Mouse (Mus musculus): ENCODE measurements around the gene Zscan2.

Zscan2 gene

DNA sequence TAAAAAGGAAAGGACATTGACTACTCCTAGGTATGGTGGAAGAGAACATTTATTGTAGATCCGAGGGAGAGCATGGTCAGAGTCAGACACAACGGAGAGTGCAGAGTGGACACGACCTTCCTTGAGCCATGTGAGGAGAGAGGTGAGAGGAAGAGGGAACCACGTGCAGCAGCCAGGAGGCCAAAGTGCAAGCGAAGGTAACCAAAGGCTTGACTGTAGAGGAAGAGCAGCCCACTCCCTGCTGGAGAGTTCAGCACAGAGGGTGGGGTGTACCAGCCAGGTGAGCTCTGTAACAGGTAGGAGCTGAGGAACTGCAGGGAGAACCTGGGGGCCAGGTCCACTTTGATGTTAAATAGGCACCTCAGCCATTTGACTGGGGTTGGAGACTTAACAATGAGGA lies 18.6 kb upstream of the Zscan2 start:
- in situ Hi-C loops (cut with MboI; ENCODE audit: unreplicated experiment in 2 of 2): loop anchor here in 1 of 2 experiments (10.0 kb wide), 1 partner anchor 47 kb away; no protein-coding TSS in a partner anchor

DNA sequence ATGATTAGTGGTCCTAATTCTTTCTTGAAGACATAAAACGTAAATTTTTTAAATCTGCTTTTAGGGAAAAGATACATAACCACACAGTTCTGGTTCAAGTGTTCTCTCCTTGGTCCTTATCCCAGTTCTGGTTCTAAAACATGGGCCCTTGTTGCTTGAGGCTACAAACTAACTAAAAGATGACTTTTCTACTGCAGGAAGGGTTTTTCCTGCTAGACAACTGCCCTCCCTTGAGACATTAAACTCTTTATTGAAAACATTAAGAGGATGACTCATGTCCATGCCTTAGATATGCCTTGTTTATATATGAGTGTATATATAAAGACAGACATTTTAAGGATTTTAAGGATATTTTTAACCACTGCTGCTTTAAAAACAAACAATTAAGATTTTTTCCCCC lies 17.5 kb upstream of the Zscan2 start:
- in situ Hi-C loops (cut with MboI; ENCODE audit: unreplicated experiment in 2 of 2): loop anchor here in 1 of 2 experiments (10.0 kb wide), 1 partner anchor 48 kb away; no protein-coding TSS in a partner anchor

GRCm38 (mm10) chr7:80843910-80844640 lies 16.6 kb upstream of the Zscan2 start:
- in situ Hi-C loops (cut with MboI; ENCODE audit: unreplicated experiment in 2 of 2): loop anchor here in 1 of 2 experiments (10.0 kb wide), 1 partner anchor 49 kb away; no protein-coding TSS in a partner anchor

DNA sequence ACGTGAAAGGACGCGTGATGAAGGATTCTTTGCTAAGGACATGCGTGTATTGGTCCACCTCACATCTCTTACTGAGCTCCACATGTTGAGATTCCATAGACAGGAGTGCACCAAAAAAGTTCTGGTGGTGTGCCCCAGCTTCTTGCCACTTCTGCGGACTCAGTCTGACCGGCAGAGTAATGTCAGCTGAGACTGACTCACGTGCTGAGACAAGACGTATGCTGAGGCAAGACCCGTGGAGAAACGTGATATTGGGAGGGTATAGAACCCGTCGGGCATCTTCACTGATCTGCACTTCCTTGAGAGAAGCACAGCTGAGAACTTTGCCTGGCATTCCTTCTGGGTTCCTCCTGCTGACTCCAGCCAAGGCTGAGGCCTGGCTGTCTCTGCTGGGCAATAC lies 16.0 kb upstream of the Zscan2 start:
- in situ Hi-C loops (cut with MboI; ENCODE audit: unreplicated experiment in 2 of 2): loop anchor here in 1 of 2 experiments (10.0 kb wide), 1 partner anchor 50 kb away; no protein-coding TSS in a partner anchor

DNA sequence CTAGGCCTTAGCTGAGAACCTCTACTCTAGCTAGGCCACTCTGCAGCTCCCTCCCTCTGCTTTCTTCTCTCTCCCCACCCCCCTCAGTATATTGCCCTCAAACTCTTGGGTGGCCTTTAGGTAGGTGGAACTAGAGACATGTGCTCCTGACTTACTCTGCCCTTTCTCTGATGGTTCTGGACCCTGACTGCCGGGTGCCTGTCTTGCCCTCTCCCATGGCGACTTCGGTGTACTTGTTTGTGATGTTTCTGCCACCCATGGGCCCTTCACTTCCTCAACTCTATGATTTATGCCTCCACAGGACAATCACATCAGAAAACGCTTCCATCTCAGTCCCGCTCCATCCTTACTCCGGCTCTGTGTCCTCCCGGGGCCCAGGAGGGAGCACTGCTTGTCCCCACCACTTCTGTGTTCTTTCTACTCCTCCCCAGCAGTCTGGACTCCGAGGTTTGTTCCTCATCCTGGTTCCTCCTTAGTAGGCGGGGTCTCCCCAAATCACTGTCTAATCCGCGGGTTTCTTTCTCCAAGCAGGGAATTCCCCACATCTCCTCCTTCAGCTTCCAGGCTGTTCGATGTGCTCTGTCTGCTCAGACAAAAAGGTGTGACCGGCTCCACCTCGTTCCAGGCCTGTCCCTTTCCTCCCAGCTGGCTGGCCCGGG lies 15.0 kb upstream of the Zscan2 start:
- in situ Hi-C loops (cut with MboI; ENCODE audit: unreplicated experiment in 2 of 2): loop anchor here in 1 of 2 experiments (10.0 kb wide), 1 partner anchor 51 kb away; no protein-coding TSS in a partner anchor

GRCm38 (mm10) chr7:80846280-80846678 lies 14.4 kb upstream of the Zscan2 start:
- in situ Hi-C loops (cut with MboI; ENCODE audit: unreplicated experiment in 2 of 2): loop anchor here in 1 of 2 experiments (10.0 kb wide), 1 partner anchor 51 kb away; no protein-coding TSS in a partner anchor

GRCm38 (mm10) chr7:80846709-80847108 lies 14.0 kb upstream of the Zscan2 start:
- in situ Hi-C loops (cut with MboI; ENCODE audit: unreplicated experiment in 2 of 2): loop anchor here in 1 of 2 experiments (10.0 kb wide), 1 partner anchor 52 kb away; no protein-coding TSS in a partner anchor

GRCm38 (mm10) chr7:80849267-80849666 lies 11.5 kb upstream of the Zscan2 start:
- in situ Hi-C loops (cut with MboI; ENCODE audit: unreplicated experiment in 2 of 2): loop anchor here in 1 of 2 experiments (10.0 kb wide), 1 partner anchor 54 kb away; no protein-coding TSS in a partner anchor

- in situ Hi-C loops (cut with MboI; ENCODE audit: unreplicated experiment in 2 of 2): loop anchor here (5.0 to 25.0 kb wide), 11 partner anchors 55 to 1413 kb away; partner anchors contain the start of genes Fes (in 2 of the 2), Ap3s2 (in 1 of the 2) and Mesp1 (in 1 of the 2)
Observed at GRCm38 (mm10) chr7:80849710-80850109, 11.0 kb upstream of the Zscan2 start.

- in situ Hi-C loops (cut with MboI; ENCODE audit: unreplicated experiment in 2 of 2): loop anchor here (5.0 to 25.0 kb wide), 10 partner anchors 113 to 1412 kb away; partner anchors contain the start of genes Fes (in 2 of the 2), Ap3s2 (in 1 of the 2) and Mesp1 (in 1 of the 2)
Observed at GRCm38 (mm10) chr7:80850520-80850919, 10.2 kb upstream of the Zscan2 start.

DNA sequence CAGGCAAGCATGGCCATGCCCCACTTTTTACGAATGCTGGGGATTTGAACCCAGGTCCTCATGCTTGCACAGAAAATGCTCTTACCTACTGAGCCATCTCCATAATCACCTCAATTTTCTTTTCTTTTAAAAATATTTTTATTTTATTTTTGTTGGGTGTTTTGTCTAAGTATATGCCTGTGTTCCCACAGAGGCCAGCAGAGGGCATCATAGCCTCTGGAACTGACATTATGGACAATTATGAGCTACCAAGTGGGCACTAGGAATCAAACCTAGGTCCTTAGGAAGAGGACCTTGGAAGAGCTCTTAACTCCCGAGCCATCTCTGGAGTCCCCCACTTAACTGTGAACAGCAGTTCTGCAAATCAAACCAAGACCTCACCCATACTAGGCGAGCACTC lies 7.5 kb upstream of the Zscan2 start:
- in situ Hi-C loops (cut with MboI; ENCODE audit: unreplicated experiment in 2 of 2): loop anchor here (5.0 to 25.0 kb wide), 10 partner anchors 116 to 1409 kb away; partner anchors contain the start of genes Fes (in 2 of the 2), Ap3s2 (in 1 of the 2) and Mesp1 (in 1 of the 2)

GRCm38 (mm10) chr7:80855316-80855715 lies 5.4 kb upstream of the Zscan2 start:
- in situ Hi-C loops (cut with MboI; ENCODE audit: unreplicated experiment in 2 of 2): loop anchor here (5.0 to 25.0 kb wide), 5 partner anchors 469 to 1407 kb away; partner anchors contain the start of genes Ap3s2 (in 1 of the 2) and Mesp1 (in 1 of the 2)

DNA sequence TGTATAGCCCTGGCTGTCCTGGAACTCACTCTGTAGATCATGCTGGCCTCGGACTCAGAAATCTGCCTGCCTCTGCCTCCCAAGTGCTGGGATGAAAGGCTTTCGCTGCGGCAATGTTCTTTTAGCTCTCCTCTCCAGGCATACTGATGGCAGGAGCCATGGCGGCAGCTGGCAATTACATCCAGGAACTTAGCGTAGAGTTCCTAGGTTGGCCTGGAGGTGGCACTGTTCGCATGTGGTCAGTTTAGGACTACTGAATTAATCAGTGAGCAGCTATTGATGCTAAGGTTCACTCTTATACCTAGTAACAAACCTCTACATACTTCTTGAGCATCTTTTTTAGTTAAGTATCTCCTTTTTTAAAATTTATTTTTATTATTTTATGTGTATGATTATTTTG lies 3.5 kb upstream of the Zscan2 start:
- in situ Hi-C loops (cut with MboI; ENCODE audit: unreplicated experiment in 2 of 2): loop anchor here (5.0 to 25.0 kb wide), 5 partner anchors 468 to 1405 kb away; partner anchors contain the start of genes Ap3s2 (in 1 of the 2) and Mesp1 (in 1 of the 2)

DNA sequence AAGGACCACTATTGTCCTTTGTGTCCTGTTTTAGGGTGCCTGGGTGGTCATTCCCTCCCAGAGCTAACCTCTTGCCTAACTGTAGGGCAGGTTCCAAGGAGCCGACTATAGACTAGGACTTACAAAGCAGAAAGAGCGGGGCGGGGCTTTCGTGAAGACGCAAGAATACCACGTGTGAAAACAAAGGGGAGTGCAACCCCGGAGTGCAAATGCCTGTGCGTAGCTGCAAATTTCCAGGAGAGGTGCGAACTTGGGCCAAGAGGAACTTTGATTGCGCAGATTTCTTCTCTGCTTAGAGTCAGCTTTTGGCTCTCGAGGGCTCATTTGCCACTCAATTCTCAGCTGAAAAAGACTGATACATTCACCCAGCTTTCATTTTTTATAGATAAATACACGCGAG lies 493 bp upstream of the Zscan2 start:
- in situ Hi-C loops (cut with MboI; ENCODE audit: unreplicated experiment in 2 of 2): loop anchor here in 1 of 2 experiments (25.0 kb wide), 3 partner anchors 948 to 1402 kb away; partner anchors contain the start of genes Ap3s2 and Mesp1

- in situ Hi-C loops (cut with MboI; ENCODE audit: unreplicated experiment in 2 of 2): loop anchor here in 1 of 2 experiments (25.0 kb wide), 3 partner anchors 950 to 1400 kb away; partner anchors contain the start of genes Ap3s2 and Mesp1
Observed at GRCm38 (mm10) chr7:80862475-80862874, 1.8 kb downstream of the Zscan2 start.

GRCm38 (mm10) chr7:80863520-80863919 lies 2.8 kb downstream of the Zscan2 start:
- in situ Hi-C loops (cut with MboI; ENCODE audit: unreplicated experiment in 2 of 2): loop anchor here in 1 of 2 experiments (25.0 kb wide), 3 partner anchors 951 to 1399 kb away; partner anchors contain the start of genes Ap3s2 and Mesp1

DNA sequence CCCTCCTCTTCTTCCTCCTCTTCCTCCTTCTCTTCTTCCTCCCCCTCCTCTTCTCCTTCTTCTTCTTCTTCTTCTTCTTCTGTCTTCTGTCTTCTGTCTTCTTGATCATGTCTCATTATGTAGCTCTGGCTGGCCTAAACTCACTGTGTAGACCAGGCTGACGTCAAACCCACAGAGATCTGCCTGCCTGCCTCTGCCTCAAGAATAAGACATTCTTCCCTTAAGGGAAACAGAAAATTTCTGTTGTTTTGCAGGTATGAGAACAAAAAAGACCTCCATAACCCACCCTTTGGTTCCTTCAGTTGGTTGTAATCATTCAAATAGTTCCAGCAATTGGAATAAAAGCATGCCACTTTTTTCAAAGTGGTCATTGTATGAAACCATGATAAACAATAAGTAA lies 3.4 kb downstream of the Zscan2 start:
- in situ Hi-C loops (cut with MboI; ENCODE audit: unreplicated experiment in 2 of 2): loop anchor here in 1 of 2 experiments (25.0 kb wide), 3 partner anchors 952 to 1398 kb away; partner anchors contain the start of genes Ap3s2 and Mesp1

GRCm38 (mm10) chr7:80864831-80865230 lies 4.1 kb downstream of the Zscan2 start:
- in situ Hi-C loops (cut with MboI; ENCODE audit: unreplicated experiment in 2 of 2): loop anchor here in 1 of 2 experiments (25.0 kb wide), 3 partner anchors 953 to 1397 kb away; partner anchors contain the start of genes Ap3s2 and Mesp1

GRCm38 (mm10) chr7:80865521-80865920 lies 4.8 kb downstream of the Zscan2 start:
- in situ Hi-C loops (cut with MboI; ENCODE audit: unreplicated experiment in 2 of 2): loop anchor here in 1 of 2 experiments (25.0 kb wide), 3 partner anchors 953 to 1397 kb away; partner anchors contain the start of genes Ap3s2 and Mesp1
